Mouse (Mus musculus) left cerebral cortex, postnatal 25 days (tissue): Measurements from ENCODE around the gene Ssx9. TPM values are rescaled to one million over a fixed set of nuclear protein-coding genes. Genes with fewer than 3 reads are reported as not detected.
"Not testable (repeated sequence)": the region's sequence is repeated elsewhere in the genome, so short reads cannot be mapped to it uniquely, and the experiment has no call there.

Source experiments
- DNase-seq, 2 experiments: peaks; one replicate each; pipeline ENCODE4 v3.0.0; 2022; ENCODE audit warnings: low spot score in 2 of 2, mixed read lengths in 1 of 2
- intact Hi-C: fragments of 180-260 bp; cut with DNase I; formaldehyde crosslinking; loops from one replicate; pipeline ENCODE4 v1.15.1; 2025
- total RNA-seq, 2 experiments: library from RNA; stranded (reverse); gene quantifications; 2 replicates each; pipeline ENCODE4 v1.2.3; 2021

Ssx9 gene
- not detected for total RNA-seq

GRCm38 (mm10) chrX:8748132-8748531, at the start of gene Ssx9:
Gene Ssx9, plus strand, starts transcription at chrX:8748432.
- intact Hi-C loops, DNase-seq: not testable (repeated sequence)

GRCm38 (mm10) chrX:8732907-8733306, 15.3 kb upstream of the Ssx9 start:
- intact Hi-C loops = loop anchor here (1.0 kb wide), 1 partner anchor 120 kb away; no protein-coding TSS in a partner anchor

DNA sequence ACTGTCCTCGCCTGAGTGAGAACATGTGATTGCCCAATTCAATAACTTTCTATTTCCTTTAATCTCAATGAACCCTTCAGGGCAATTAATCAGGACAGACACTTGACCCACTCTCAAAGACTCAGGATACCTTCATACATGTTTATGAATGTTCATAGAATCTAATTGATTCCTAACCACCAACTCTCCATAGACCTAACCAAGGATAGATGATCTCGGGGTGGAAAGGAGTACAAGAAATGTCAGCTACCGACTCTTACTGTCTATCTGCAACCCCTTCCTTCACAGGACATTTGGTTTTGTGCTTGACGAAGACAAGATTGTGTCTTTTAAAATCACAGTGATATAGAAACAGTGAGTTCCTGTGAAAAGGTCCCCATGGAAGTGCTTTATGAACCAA, 55.2 kb downstream of the Ssx9 start, which contains the start of gene Ssxb5:
Gene Ssxb5, plus strand, starts transcription at position 301 of the 400 bp plus-strand sequence.
- DNase-seq, intact Hi-C loops: not testable (repeated sequence)

More at GRCm38 (mm10) chrX:8732907-8733306, 15.3 kb upstream of the Ssx9 start:
- peak; percentile 17 to 43 for DNase-seq

Other genes with a start within 250 kb of the Ssx9 start
- not detected for gene Gm14459, start 223.5 kb upstream of the Ssx9 start, total RNA-seq
- gene Ssxb6, start 200.2 kb upstream of the Ssx9 start, total RNA-seq = not detected
- not detected for gene Ssxb3, start 156.6 kb upstream of the Ssx9 start, total RNA-seq
- gene Ssxb8, start 57.6 kb upstream of the Ssx9 start, total RNA-seq = not detected
- not detected for gene Ssxb5, start 55.3 kb downstream of the Ssx9 start, total RNA-seq
- not detected for gene Gm6592, start 95.6 kb downstream of the Ssx9 start, total RNA-seq
- not detected for gene Gm5751, start 125.8 kb downstream of the Ssx9 start, total RNA-seq
- gene B630019K06Rik, start 143.9 kb downstream of the Ssx9 start, total RNA-seq = 10 to 100 TPM; 31.8 to 34.0 TPM
- gene Fthl17b, start 214.5 kb downstream of the Ssx9 start, total RNA-seq = not detected
- not detected for gene Fthl17c, start 228.1 kb downstream of the Ssx9 start, total RNA-seq
- not detected for gene Fthl17d, start 238.3 kb downstream of the Ssx9 start, total RNA-seq